In genomic region chr7:25283637-25284036, GRCm38 (mm10) we compare ENCODE assay signal across 10 mouse cellular contexts. TPM values are rescaled to one million over a fixed set of nuclear protein-coding genes. Genes with fewer than 3 reads are reported as not detected.
DNase-seq lines count a peak whose midpoint lies in the region; ATAC-seq lines count a peak whose summit lies in the region.
"Had no signal": no experiment of that assay in that cellular context is flagged by ENCODE, and none has a peak within 500 bp of the region (broad histone marks: within the 10 kb centered on the region; RNA-seq: fewer than 3 reads in every experiment).

No protein-coding gene starts in this region.

- peak overlapping the region; percentile 69 for H3K4me2 ChIP-seq in hindbrain, embryonic 15.5 days
- H3K4me2 ChIP-seq in midbrain, embryonic 13.5 days (replicated peaks): peak overlapping the region; percentile 80

- no peaks in the 10 kb centered on the region for H3K9me3 ChIP-seq in hindbrain, embryonic 15.5 days
- no peaks in the 10 kb centered on the region for H3K9me3 ChIP-seq in midbrain, embryonic 13.5 days

- WGBS in hindbrain, embryonic 15.5 days: 9% methylated on average over 5 of the region's 5 CpGs
- 30% methylated on average over 5 of the region's 5 CpGs for WGBS in midbrain, embryonic 13.5 days

- peaks cover 37% of the 10 kb centered on the region for H3K36me3 ChIP-seq in hindbrain, embryonic 15.5 days
- peaks cover 40% of the 10 kb centered on the region for H3K36me3 ChIP-seq in midbrain, embryonic 13.5 days

- H3K4me1 ChIP-seq in hindbrain, embryonic 15.5 days (replicated peaks): peaks cover 55% of the 10 kb centered on the region
- peaks cover 56% of the 10 kb centered on the region for H3K4me1 ChIP-seq in midbrain, embryonic 13.5 days (replicated peaks)

- H3K9ac ChIP-seq in hindbrain, embryonic 15.5 days: peak overlapping the region; percentile 73
- peak overlapping the region; percentile 86 for H3K9ac ChIP-seq in midbrain, embryonic 13.5 days (replicated peaks)

- peak overlapping the region; percentile 99 for H3K27ac ChIP-seq in hindbrain, embryonic 15.5 days (replicated peaks)
- H3K27ac ChIP-seq in midbrain, embryonic 13.5 days: peak overlapping the region; percentile 100

- H3K27me3 ChIP-seq in hindbrain, embryonic 15.5 days: no peaks in the 10 kb centered on the region
- H3K27me3 ChIP-seq in midbrain, embryonic 13.5 days: no peaks in the 10 kb centered on the region
- H3K27me3 ChIP-seq: Patski had no signal

- peak overlapping the region; percentile 82 for H3K4me3 ChIP-seq in hindbrain, embryonic 15.5 days
- H3K4me3 ChIP-seq in midbrain, embryonic 13.5 days (replicated peaks): peak overlapping the region; percentile 67

- peak; percentile 26 for DNase-seq in embryo, embryonic 11 days
- no peak for DNase-seq in embryo, embryonic 9.5 days (ENCODE audit: extremely low spot score)
- peak; percentile 30 for DNase-seq in thymus, postnatal 4 days
- no peak for DNase-seq in thymus, postnatal 14 days
- no peak for DNase-seq in right cerebral cortex, postnatal 14 days

- no peak for ATAC-seq in hindbrain, embryonic 15.5 days (ENCODE audit: low FRiP score, low read depth)
- no peak for ATAC-seq in midbrain, embryonic 13.5 days
- no peak for ATAC-seq in frontal cortex, adult (ENCODE audit: low TSS enrichment)
- ATAC-seq: Patski had no signal

RNA-seq across cellular contexts. Expression of gene Pafah1b3, which starts 14.1 kb away (rescaled TPM):
- 558 and 579 TPM in 2 replicates for polyA plus RNA-seq in hindbrain, embryonic 15.5 days (2015; fragmentation: Nextera tagmentation; extraction: Ambion mirVana)
- 665 and 668 TPM in 2 replicates for polyA plus RNA-seq in midbrain, embryonic 13.5 days (2015; fragmentation: Nextera tagmentation; extraction: Ambion mirVana)

RNA-seq across cellular contexts. Expression of gene Cic, which starts 16.1 kb away (rescaled TPM):
- polyA plus RNA-seq in hindbrain, embryonic 15.5 days (2015; fragmentation: Nextera tagmentation; extraction: Ambion mirVana): 32.5 and 38.5 TPM in 2 replicates
- polyA plus RNA-seq in midbrain, embryonic 13.5 days (2015; fragmentation: Nextera tagmentation; extraction: Ambion mirVana): 37.6 and 44.2 TPM in 2 replicates

RNA-seq across cellular contexts. Expression of gene Prr19, which starts 17.6 kb away (rescaled TPM):
- polyA plus RNA-seq in hindbrain, embryonic 15.5 days (2015; fragmentation: Nextera tagmentation; extraction: Ambion mirVana): 3.5 and 4.6 TPM in 2 replicates
- polyA plus RNA-seq in midbrain, embryonic 13.5 days (2015; fragmentation: Nextera tagmentation; extraction: Ambion mirVana): 2.1 and 3.1 TPM in 2 replicates
- polyA plus RNA-seq: liver, adult 2 months had no signal

RNA-seq across cellular contexts. Expression of gene Tmem145, which starts 22.3 kb away (rescaled TPM):
- 84.1 and 101 TPM in 2 replicates for polyA plus RNA-seq in hindbrain, embryonic 15.5 days (2015; fragmentation: Nextera tagmentation; extraction: Ambion mirVana)
- 41.1 and 47.1 TPM in 2 replicates for polyA plus RNA-seq in midbrain, embryonic 13.5 days (2015; fragmentation: Nextera tagmentation; extraction: Ambion mirVana)
- polyA plus RNA-seq: liver, adult 2 months had no signal

RNA-seq across cellular contexts. Expression of gene Erf, which starts 33.1 kb away (rescaled TPM):
- 3.4 and 4.4 TPM in 2 replicates for polyA plus RNA-seq in hindbrain, embryonic 15.5 days (2015; fragmentation: Nextera tagmentation; extraction: Ambion mirVana)
- 4.4 and 5.7 TPM in 2 replicates for polyA plus RNA-seq in midbrain, embryonic 13.5 days (2015; fragmentation: Nextera tagmentation; extraction: Ambion mirVana)

Comparison
In these comparisons a context has a peak if more than half of its experiments do, and no peak if none do; other contexts are left out.
1. DNase-seq: peak in embryo, embryonic 11 days (single experiment) and thymus, postnatal 4 days (single experiment); none in embryo, embryonic 9.5 days (single experiment), thymus, postnatal 14 days (single experiment) and right cerebral cortex, postnatal 14 days (single experiment).